Mouse (Mus musculus): ENCODE results near the gene Lsamp. TPM values are rescaled to one million over a fixed set of nuclear protein-coding genes. Genes with fewer than 3 reads are reported as not detected.

Lsamp gene
- polyA plus RNA-seq, 1 experiment from 2014 or later: 8.2 TPM

DNA sequence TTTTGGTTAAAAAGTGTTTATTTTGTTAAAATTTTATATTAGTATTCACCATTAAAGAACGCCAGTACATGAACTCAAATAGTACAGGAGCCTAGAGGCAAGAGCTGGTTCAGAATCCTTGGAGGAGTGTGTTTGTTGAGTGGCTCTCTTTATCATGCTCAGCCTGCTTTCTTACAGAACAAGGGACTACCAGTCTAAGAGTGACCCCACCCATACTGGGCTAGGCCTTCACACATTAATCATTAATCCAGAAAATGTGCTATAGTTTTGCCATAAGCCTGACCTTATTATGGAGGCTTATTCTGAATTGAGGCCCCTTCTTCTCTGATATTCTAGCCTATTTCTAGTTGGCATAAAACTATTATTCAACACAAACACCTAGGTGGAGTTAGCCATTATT lies 52.6 kb downstream of the Lsamp start:
- 55% methylated on average over 1 of the region's 1 CpGs for WGBS
- H3K4me3 ChIP-seq (replicated peaks; ENCODE audit: low read length): no peak overlapping the region
- no peaks in the 10 kb centered on the region for H3K27me3 ChIP-seq (ENCODE audit: control insufficient read depth, insufficient read depth, low read length)
- no peaks in the 10 kb centered on the region for H3K36me3 ChIP-seq (ENCODE audit: control insufficient read depth, insufficient read depth, low read length)
- ATAC-seq (ENCODE audit: insufficient read depth, low FRiP score): no peak; the same call in 1 of the 2 replicates
- H3K27ac ChIP-seq (ENCODE audit: low read length): no peak overlapping the region
- no peak overlapping the region for H3K9ac ChIP-seq (ENCODE audit: low read length)
- no peak overlapping the region for H3K4me2 ChIP-seq (ENCODE audit: low read depth, low read length)
- no peaks in the 10 kb centered on the region for H3K4me1 ChIP-seq (ENCODE audit: control insufficient read depth, insufficient read depth, low read length)
- no peaks in the 10 kb centered on the region for H3K9me3 ChIP-seq (replicated peaks; ENCODE audit: control insufficient read depth, low read length)

- no peaks in the 10 kb centered on the region for H3K9me3 ChIP-seq (replicated peaks; ENCODE audit: control insufficient read depth, low read length)
- ATAC-seq (ENCODE audit: insufficient read depth, low FRiP score): no peak
- no peaks in the 10 kb centered on the region for H3K4me1 ChIP-seq (ENCODE audit: control insufficient read depth, insufficient read depth, low read length)
- no peak overlapping the region for H3K4me3 ChIP-seq (replicated peaks; ENCODE audit: low read length)
- no peak overlapping the region for H3K27ac ChIP-seq (ENCODE audit: low read length)
- H3K36me3 ChIP-seq (ENCODE audit: control insufficient read depth, insufficient read depth, low read length): no peaks in the 10 kb centered on the region
- H3K4me2 ChIP-seq (ENCODE audit: low read depth, low read length): no peak overlapping the region
- H3K27me3 ChIP-seq (ENCODE audit: control insufficient read depth, insufficient read depth, low read length): no peaks in the 10 kb centered on the region
- 41% methylated on average over 2 of the region's 2 CpGs for WGBS
- H3K9ac ChIP-seq (ENCODE audit: low read length): no peak overlapping the region
Measured at GRCm38 (mm10) chr16:40059546-40059945, 75.4 kb downstream of the Lsamp start.

DNA sequence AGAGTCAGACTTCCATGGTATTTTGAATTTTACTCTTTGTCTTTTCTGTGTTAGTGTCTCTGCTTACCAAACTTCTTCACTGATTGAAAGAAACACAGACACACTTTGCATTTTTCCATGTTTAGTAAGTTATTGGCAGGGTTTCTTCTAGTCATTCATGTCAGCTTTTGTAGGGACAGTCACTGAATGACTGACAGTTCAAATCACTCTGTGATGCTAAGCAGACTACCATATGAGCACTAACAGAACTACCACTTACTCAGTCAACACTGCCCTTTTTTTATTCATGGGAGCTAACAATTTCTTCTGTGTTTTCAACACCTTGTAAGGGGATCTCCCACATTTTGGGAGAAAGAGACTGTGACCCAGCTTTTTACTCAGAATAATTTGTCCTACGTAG lies 75.8 kb downstream of the Lsamp start:
- no peak for ATAC-seq (ENCODE audit: insufficient read depth, low FRiP score)
- Histone ChIP-seq H3K9me3 (replicated peaks; ENCODE audit: control insufficient read depth, low read length) (no peaks in the 10 kb centered on the region), H3K36me3 (ENCODE audit: control insufficient read depth, insufficient read depth, low read length) (no peaks in the 10 kb centered on the region), H3K4me1 (ENCODE audit: control insufficient read depth, insufficient read depth, low read length) (no peaks in the 10 kb centered on the region), H3K9ac (ENCODE audit: low read length) (no peak overlapping the region), H3K27ac (ENCODE audit: low read length) (no peak overlapping the region), H3K4me2 (ENCODE audit: low read depth, low read length) (no peak overlapping the region), H3K4me3 (replicated peaks; ENCODE audit: low read length) (no peak overlapping the region), H3K27me3 (ENCODE audit: control insufficient read depth, insufficient read depth, low read length) (no peaks in the 10 kb centered on the region)
- 55% methylated on average over 1 of the region's 1 CpGs for WGBS

GRCm38 (mm10) chr16:40060491-40060890 lies 76.3 kb downstream of the Lsamp start:
- no peak overlapping the region for H3K4me2 ChIP-seq (ENCODE audit: low read depth, low read length)
- 53% methylated on average over 2 of the region's 2 CpGs for WGBS
- H3K9ac ChIP-seq (ENCODE audit: low read length): no peak overlapping the region
- no peaks in the 10 kb centered on the region for H3K36me3 ChIP-seq (ENCODE audit: control insufficient read depth, insufficient read depth, low read length)
- no peak for ATAC-seq (ENCODE audit: insufficient read depth, low FRiP score)
- no peak overlapping the region for H3K27ac ChIP-seq (ENCODE audit: low read length)
- H3K4me1 ChIP-seq (ENCODE audit: control insufficient read depth, insufficient read depth, low read length): no peaks in the 10 kb centered on the region
- no peaks in the 10 kb centered on the region for H3K27me3 ChIP-seq (ENCODE audit: control insufficient read depth, insufficient read depth, low read length)
- no peak overlapping the region for H3K4me3 ChIP-seq (replicated peaks; ENCODE audit: low read length)
- H3K9me3 ChIP-seq (replicated peaks; ENCODE audit: control insufficient read depth, low read length): no peaks in the 10 kb centered on the region

DNA sequence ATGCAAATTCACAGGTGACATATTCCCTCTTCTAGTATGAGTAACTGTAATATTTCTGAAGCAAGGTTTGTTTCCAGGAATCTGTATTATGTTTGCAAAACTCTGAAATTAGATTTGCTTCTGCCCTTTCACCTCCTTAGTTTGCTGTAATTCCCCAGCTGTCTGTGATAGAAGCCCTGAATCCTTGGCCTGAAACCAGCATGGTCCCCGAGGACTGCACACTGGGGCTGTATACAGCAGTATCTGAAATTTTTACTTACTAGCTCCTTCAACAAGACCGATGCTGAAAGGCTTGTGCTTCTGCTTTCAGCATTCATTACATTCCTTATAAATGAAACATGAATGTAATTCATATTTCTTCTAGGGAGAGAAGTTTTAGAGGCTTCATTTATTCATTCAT lies 91.4 kb downstream of the Lsamp start:
- Histone ChIP-seq H3K36me3 (ENCODE audit: control insufficient read depth, insufficient read depth, low read length) (no peaks in the 10 kb centered on the region), H3K4me3 (replicated peaks; ENCODE audit: low read length) (no peak overlapping the region), H3K9ac (ENCODE audit: low read length) (no peak overlapping the region), H3K27me3 (ENCODE audit: control insufficient read depth, insufficient read depth, low read length) (no peaks in the 10 kb centered on the region), H3K27ac (ENCODE audit: low read length) (no peak overlapping the region), H3K9me3 (replicated peaks; ENCODE audit: control insufficient read depth, low read length) (no peaks in the 10 kb centered on the region), H3K4me1 (ENCODE audit: control insufficient read depth, insufficient read depth, low read length) (no peaks in the 10 kb centered on the region), H3K4me2 (ENCODE audit: low read depth, low read length) (no peak overlapping the region)
- ATAC-seq (ENCODE audit: insufficient read depth, low FRiP score): no peak
- WGBS: 48% methylated on average over 2 of the region's 2 CpGs

DNA sequence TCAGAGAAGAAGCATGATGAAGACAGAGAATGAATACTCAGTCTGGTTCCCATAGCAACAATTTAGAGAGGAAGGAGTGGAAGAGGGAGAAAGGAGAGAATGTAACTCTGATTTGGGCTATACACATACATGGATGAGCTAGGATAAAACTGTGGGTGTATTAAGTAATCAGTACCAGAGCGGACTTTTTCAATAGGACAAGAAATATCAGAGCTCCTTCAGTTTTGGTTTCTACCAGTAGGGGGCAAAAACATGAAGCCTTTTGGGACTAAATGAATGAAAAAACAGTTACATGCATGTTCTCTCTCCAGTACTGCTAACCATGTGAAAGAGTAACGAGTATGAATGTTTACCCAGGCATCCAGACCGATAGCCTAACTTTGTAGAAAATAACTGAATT lies 96.1 kb downstream of the Lsamp start:
- Histone ChIP-seq H3K27ac (ENCODE audit: low read length) (no peak overlapping the region), H3K36me3 (ENCODE audit: control insufficient read depth, insufficient read depth, low read length) (no peaks in the 10 kb centered on the region), H3K4me2 (ENCODE audit: low read depth, low read length) (no peak overlapping the region), H3K4me3 (replicated peaks; ENCODE audit: low read length) (no peak overlapping the region), H3K4me1 (ENCODE audit: control insufficient read depth, insufficient read depth, low read length) (no peaks in the 10 kb centered on the region), H3K9me3 (replicated peaks; ENCODE audit: control insufficient read depth, low read length) (no peaks in the 10 kb centered on the region), H3K27me3 (ENCODE audit: control insufficient read depth, insufficient read depth, low read length) (no peaks in the 10 kb centered on the region), H3K9ac (ENCODE audit: low read length) (no peak overlapping the region)
- ATAC-seq (ENCODE audit: insufficient read depth, low FRiP score): no peak
- 64% methylated on average over 3 of the region's 3 CpGs for WGBS

DNA sequence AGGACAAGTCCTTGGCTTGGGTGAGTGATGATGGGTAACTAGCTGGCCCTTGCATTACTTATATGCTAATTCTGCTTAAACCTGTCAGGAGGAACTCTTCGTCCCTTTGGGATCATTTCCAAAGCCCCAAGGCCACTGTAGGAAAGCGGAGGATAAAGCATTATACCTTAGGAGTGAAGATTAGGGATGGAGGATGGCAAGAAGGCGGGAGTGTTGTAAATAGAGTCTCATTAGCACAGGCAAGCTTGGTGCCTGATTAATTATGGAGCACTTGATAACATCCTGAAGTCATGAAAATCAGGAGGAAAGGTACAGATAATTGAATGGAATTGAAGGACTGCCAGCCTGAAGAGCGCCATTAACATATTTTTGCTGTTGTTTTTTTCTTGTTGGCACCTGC lies 120.2 kb downstream of the Lsamp start:
- no peaks in the 10 kb centered on the region for H3K9me3 ChIP-seq (replicated peaks; ENCODE audit: control insufficient read depth, low read length)
- WGBS: 72% methylated on average over 4 of the region's 4 CpGs
- no peaks in the 10 kb centered on the region for H3K4me1 ChIP-seq (ENCODE audit: control insufficient read depth, insufficient read depth, low read length)
- H3K9ac ChIP-seq (ENCODE audit: low read length): no peak overlapping the region
- ATAC-seq (ENCODE audit: insufficient read depth, low FRiP score): no peak
- H3K36me3 ChIP-seq (ENCODE audit: control insufficient read depth, insufficient read depth, low read length): no peaks in the 10 kb centered on the region
- no peaks in the 10 kb centered on the region for H3K27me3 ChIP-seq (ENCODE audit: control insufficient read depth, insufficient read depth, low read length)
- no peak overlapping the region for H3K4me3 ChIP-seq (replicated peaks; ENCODE audit: low read length)
- H3K4me2 ChIP-seq (ENCODE audit: low read depth, low read length): no peak overlapping the region
- no peak overlapping the region for H3K27ac ChIP-seq (ENCODE audit: low read length)

GRCm38 (mm10) chr16:40182918-40183317 lies 198.8 kb downstream of the Lsamp start:
- 43% methylated on average over 1 of the region's 1 CpGs for WGBS
- Histone ChIP-seq H3K27me3 (ENCODE audit: control insufficient read depth, insufficient read depth, low read length) (no peaks in the 10 kb centered on the region), H3K9me3 (replicated peaks; ENCODE audit: control insufficient read depth, low read length) (no peaks in the 10 kb centered on the region), H3K4me3 (replicated peaks; ENCODE audit: low read length) (no peak overlapping the region), H3K27ac (ENCODE audit: low read length) (no peak overlapping the region), H3K4me1 (ENCODE audit: control insufficient read depth, insufficient read depth, low read length) (no peaks in the 10 kb centered on the region), H3K4me2 (ENCODE audit: low read depth, low read length) (no peak overlapping the region), H3K36me3 (ENCODE audit: control insufficient read depth, insufficient read depth, low read length) (no peaks in the 10 kb centered on the region), H3K9ac (ENCODE audit: low read length) (no peak overlapping the region)
- no peak for ATAC-seq (ENCODE audit: insufficient read depth, low FRiP score)

DNA sequence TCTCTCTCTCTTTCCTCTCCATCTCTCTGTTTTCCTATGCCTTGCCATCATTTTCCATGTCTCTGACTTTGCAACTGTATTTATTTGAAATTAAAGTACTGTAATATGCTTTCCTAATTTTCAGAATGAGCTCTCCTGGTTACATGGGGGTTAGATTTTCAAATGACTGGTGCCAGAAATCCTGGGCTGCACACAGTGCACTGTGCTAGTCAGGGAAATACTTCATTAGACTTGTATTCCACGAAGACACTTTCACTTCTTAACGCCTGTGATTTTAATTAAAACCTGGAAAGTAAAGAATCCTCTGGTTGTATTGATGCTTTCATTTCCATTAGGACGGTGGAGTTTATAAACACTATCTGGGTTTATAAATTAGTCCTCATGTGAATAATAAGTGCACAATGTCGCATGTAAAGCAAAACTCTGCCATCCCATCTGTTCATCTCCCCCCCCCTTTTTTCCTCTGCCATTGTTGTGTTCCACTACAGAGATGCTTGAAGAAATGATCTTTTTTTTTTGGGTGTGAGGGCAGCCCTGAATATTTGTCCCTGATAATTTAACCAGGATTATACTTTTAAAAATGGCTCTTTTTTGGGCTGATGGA lies 203.9 kb downstream of the Lsamp start:
- Histone ChIP-seq H3K4me2 (ENCODE audit: low read depth, low read length) (no peak overlapping the region), H3K27ac (ENCODE audit: low read length) (no peak overlapping the region), H3K36me3 (ENCODE audit: control insufficient read depth, insufficient read depth, low read length) (no peaks in the 10 kb centered on the region), H3K27me3 (ENCODE audit: control insufficient read depth, insufficient read depth, low read length) (no peaks in the 10 kb centered on the region), H3K9me3 (replicated peaks; ENCODE audit: control insufficient read depth, low read length) (no peaks in the 10 kb centered on the region), H3K4me3 (replicated peaks; ENCODE audit: low read length) (no peak overlapping the region), H3K9ac (ENCODE audit: low read length) (no peak overlapping the region), H3K4me1 (ENCODE audit: control insufficient read depth, insufficient read depth, low read length) (no peaks in the 10 kb centered on the region)
- no peak for ATAC-seq (ENCODE audit: insufficient read depth, low FRiP score)
- 64% methylated on average over 4 of the region's 4 CpGs for WGBS

GRCm38 (mm10) chr16:40194401-40194800 lies 210.2 kb downstream of the Lsamp start:
- 45% methylated on average over 3 of the region's 3 CpGs for WGBS
- Histone ChIP-seq H3K27ac (ENCODE audit: low read length) (no peak overlapping the region), H3K27me3 (ENCODE audit: control insufficient read depth, insufficient read depth, low read length) (no peaks in the 10 kb centered on the region), H3K4me3 (replicated peaks; ENCODE audit: low read length) (no peak overlapping the region), H3K9ac (ENCODE audit: low read length) (no peak overlapping the region), H3K4me1 (ENCODE audit: control insufficient read depth, insufficient read depth, low read length) (no peaks in the 10 kb centered on the region), H3K36me3 (ENCODE audit: control insufficient read depth, insufficient read depth, low read length) (no peaks in the 10 kb centered on the region), H3K9me3 (replicated peaks; ENCODE audit: control insufficient read depth, low read length) (no peaks in the 10 kb centered on the region), H3K4me2 (ENCODE audit: low read depth, low read length) (no peak overlapping the region)
- ATAC-seq (ENCODE audit: insufficient read depth, low FRiP score): no peak

Measured in stomach, embryonic 16.5 days (tissue).